Comparison of ENCODE assay signal across 8 mouse cellular contexts in genomic region chr12:111038231-111038975, GRCm38 (mm10). TPM values are rescaled to one million over a fixed set of nuclear protein-coding genes. Genes with fewer than 3 reads are reported as not detected.
DNase-seq lines count a peak whose midpoint lies in the region; ATAC-seq and TF ChIP-seq lines count a peak whose summit lies in the region.

No protein-coding gene starts in this region.

- peak overlapping the region; percentile 97 for H3K27ac ChIP-seq in embryonic facial prominence, embryonic 10.5 days (replicated peaks)
- peak overlapping the region; percentile 99 for H3K27ac ChIP-seq in kidney, embryonic 15.5 days
- peak overlapping the region; percentile 86 for H3K27ac ChIP-seq in liver, embryonic 14.5 days
- H3K27ac ChIP-seq in stomach, embryonic 16.5 days (ENCODE audit: low read length), result peak overlapping the region; percentile 99

- no peak; the same call in 1 of the 2 replicates for TF ChIP-seq EP300 in liver, embryonic 14.5 days (IDR thresholded peaks at IDR 0.05; ENCODE audit: low read depth)

- ATAC-seq in kidney, embryonic 15.5 days (replicated peaks; ENCODE audit: low FRiP score), result peak; percentile 61
- ATAC-seq in liver, embryonic 14.5 days (ENCODE audit: insufficient read depth), result peak; percentile 38
- ATAC-seq in stomach, embryonic 16.5 days (ENCODE audit: insufficient read depth, low FRiP score), result peak; percentile 34

- DNase-seq in A20 (ENCODE audit: low read depth, low spot score), result peak; percentile 95
- peak; percentile 62 to 69 for DNase-seq in adrenal gland, adult 18-20 months (ENCODE audit: low spot score in 2 of 2)
- DNase-seq in embryonic facial prominence, embryonic 10.5 days (ENCODE audit: low spot score), result peak; percentile 82
- peak; percentile 49 to 91 for DNase-seq in heart, adult 18-20 months
- DNase-seq in liver, embryonic 14.5 days (ENCODE audit: low read depth in 3 of 3, low spot score in 3 of 3), result peak in 2 of 3 experiments; percentile 52 to 58
- peak; percentile 18 to 45 for DNase-seq in natural killer cell, adult 2 months (ENCODE audit: low spot score in 2 of 2)

- no peaks in the 10 kb centered on the region for H3K27me3 ChIP-seq in embryonic facial prominence, embryonic 10.5 days (replicated peaks; ENCODE audit: low read depth, poor library complexity, severe bottlenecking)
- no peaks in the 10 kb centered on the region for H3K27me3 ChIP-seq in kidney, embryonic 15.5 days
- H3K27me3 ChIP-seq in liver, embryonic 14.5 days (ENCODE audit: control insufficient read depth, insufficient read depth, low read length), result no peaks in the 10 kb centered on the region
- no peaks in the 10 kb centered on the region for H3K27me3 ChIP-seq in stomach, embryonic 16.5 days (ENCODE audit: control insufficient read depth, insufficient read depth, low read length)

- H3K4me3 ChIP-seq in embryonic facial prominence, embryonic 10.5 days, result peak overlapping the region; percentile 98
- peak overlapping the region; percentile 97 for H3K4me3 ChIP-seq in kidney, embryonic 15.5 days (replicated peaks)
- peak overlapping the region; percentile 65 to 98 for H3K4me3 ChIP-seq in liver, embryonic 14.5 days (ENCODE audit: insufficient read depth in 1 of 2, low read depth in 2 of 2, low read length in 2 of 2)
- H3K4me3 ChIP-seq in stomach, embryonic 16.5 days (replicated peaks; ENCODE audit: low read length), result peak overlapping the region; percentile 93

- no peaks in the 10 kb centered on the region for H3K9me3 ChIP-seq in embryonic facial prominence, embryonic 10.5 days
- no peaks in the 10 kb centered on the region for H3K9me3 ChIP-seq in kidney, embryonic 15.5 days (replicated peaks)
- no peaks in the 10 kb centered on the region for H3K9me3 ChIP-seq in liver, embryonic 14.5 days (ENCODE audit: control insufficient read depth, low read length)
- H3K9me3 ChIP-seq in stomach, embryonic 16.5 days (replicated peaks; ENCODE audit: control insufficient read depth, low read length), result no peaks in the 10 kb centered on the region

- peak overlapping the region; percentile 95 for H3K4me2 ChIP-seq in kidney, embryonic 15.5 days
- peak overlapping the region; percentile 76 for H3K4me2 ChIP-seq in liver, embryonic 14.5 days (ENCODE audit: low read depth)
- peak overlapping the region; percentile 86 for H3K4me2 ChIP-seq in stomach, embryonic 16.5 days (ENCODE audit: low read depth, low read length)

- TF ChIP-seq CTCF in liver, embryonic 14.5 days (IDR thresholded peaks at IDR 0.05; ENCODE audit: low read depth), result 0 out of 2 replicates have a peak, but pooled peaks have one; percentile 2

- H3K4me1 ChIP-seq in embryonic facial prominence, embryonic 10.5 days, result peaks cover 40% of the 10 kb centered on the region
- H3K4me1 ChIP-seq in kidney, embryonic 15.5 days, result peaks cover 34% of the 10 kb centered on the region
- peaks cover 29 to 31% of the 10 kb centered on the region in 2 experiments for H3K4me1 ChIP-seq in liver, embryonic 14.5 days (replicated peaks; ENCODE audit: control insufficient read depth in 2 of 2, insufficient read depth in 2 of 2, low read length in 1 of 2)
- peaks cover 17% of the 10 kb centered on the region for H3K4me1 ChIP-seq in stomach, embryonic 16.5 days (ENCODE audit: control insufficient read depth, insufficient read depth, low read length)

- peaks cover 12% of the 10 kb centered on the region for H3K36me3 ChIP-seq in embryonic facial prominence, embryonic 10.5 days (replicated peaks)
- peaks cover 11% of the 10 kb centered on the region for H3K36me3 ChIP-seq in kidney, embryonic 15.5 days
- no peaks in the 10 kb centered on the region; the same call in 1 of the 2 replicates for H3K36me3 ChIP-seq in liver, embryonic 14.5 days (replicated peaks; ENCODE audit: control insufficient read depth, insufficient read depth, low read depth)
- H3K36me3 ChIP-seq in stomach, embryonic 16.5 days (ENCODE audit: control insufficient read depth, insufficient read depth, low read length), result no peaks in the 10 kb centered on the region

- WGBS in embryonic facial prominence, embryonic 10.5 days, result under 1% methylated on average over 54 of the region's 54 CpGs
- WGBS in kidney, embryonic 15.5 days, result under 1% methylated on average over 54 of the region's 54 CpGs
- WGBS in liver, embryonic 14.5 days (ENCODE audit: insufficient replicate concordance), result under 1% methylated on average over 54 of the region's 54 CpGs
- WGBS in stomach, embryonic 16.5 days, result under 1% methylated on average over 54 of the region's 54 CpGs

- H3K9ac ChIP-seq in kidney, embryonic 15.5 days, result peak overlapping the region; percentile 61
- H3K9ac ChIP-seq in liver, embryonic 14.5 days (replicated peaks), result peak overlapping the region; percentile 86
- peak overlapping the region; percentile 93 for H3K9ac ChIP-seq in stomach, embryonic 16.5 days (ENCODE audit: low read length)

RNA-seq across cellular contexts. Expression of gene Rcor1, which starts 0.7 kb away (rescaled TPM):
- total RNA-seq in adrenal gland, adult 18-20 months (2021), result 10 to 100 TPM; 53.5 to 58.5 TPM
- polyA plus RNA-seq in embryonic facial prominence, embryonic 10.5 days (2016; fragmentation: Nextera tagmentation; extraction: Ambion mirVana), result 7.4 and 8.0 TPM in 2 replicates
- 10 to 100 TPM; 14.7 to 15.0 TPM for total RNA-seq in heart, adult 18-20 months (2021)
- polyA plus RNA-seq in kidney, embryonic 15.5 days (2015; fragmentation: Nextera tagmentation; extraction: Ambion mirVana), result 10.0 and 10.5 TPM in 2 replicates
- 7.2 and 9.1 TPM in 2 replicates for polyA plus RNA-seq in liver, embryonic 14.5 days (2012; rRNA removed)
- polyA plus RNA-seq in liver, embryonic 14.5 days (2014; fragmentation: Nextera tagmentation; extraction: Ambion mirVana), result 5.8 and 6.2 TPM in 2 replicates
- polyA plus RNA-seq in stomach, embryonic 16.5 days (2015; fragmentation: Nextera tagmentation; extraction: Ambion mirVana), result 9.5 and 10.9 TPM in 2 replicates

RNA-seq across cellular contexts. Expression of gene Ankrd9, which starts 59.6 kb away (rescaled TPM):
- 10 to 100 TPM; 29.7 to 39.8 TPM for total RNA-seq in adrenal gland, adult 18-20 months (2021)
- polyA plus RNA-seq in embryonic facial prominence, embryonic 10.5 days (2016; fragmentation: Nextera tagmentation; extraction: Ambion mirVana), result 14.2 and 14.6 TPM in 2 replicates
- total RNA-seq in heart, adult 18-20 months (2021), result 10 to 100 TPM; 59.5 to 68.0 TPM
- polyA plus RNA-seq in kidney, embryonic 15.5 days (2015; fragmentation: Nextera tagmentation; extraction: Ambion mirVana), result 12.1 and 14.0 TPM in 2 replicates
- polyA plus RNA-seq in liver, embryonic 14.5 days (2012; rRNA removed), result 47.4 and 57.4 TPM in 2 replicates
- 41.8 and 49.8 TPM in 2 replicates for polyA plus RNA-seq in liver, embryonic 14.5 days (2014; fragmentation: Nextera tagmentation; extraction: Ambion mirVana)
- polyA plus RNA-seq in stomach, embryonic 16.5 days (2015; fragmentation: Nextera tagmentation; extraction: Ambion mirVana), result 17.4 and 18.5 TPM in 2 replicates

Comparison
In these comparisons a context has a peak if more than half of its experiments do, and no peak if none do; other contexts are left out.
1. Peak in every context shown above with its lines: DNase-seq, ATAC-seq, H3K4me3 ChIP-seq and H3K27ac ChIP-seq.
2. DNase-seq: peak in every context shown above with its lines; median percentile 95 in A20; 82 in embryonic facial prominence, embryonic 10.5 days; 70 in heart, adult 18-20 months; 66 in adrenal gland, adult 18-20 months; 55 in liver, embryonic 14.5 days; 32 in natural killer cell, adult 2 months.